Mouse (Mus musculus) forebrain, embryonic 11.5 days (tissue): ENCODE measurements around the gene Zdhhc8. TPM values are rescaled to one million over a fixed set of nuclear protein-coding genes. Genes with fewer than 3 reads are reported as not detected.
A peak's percentile ranks its signal among the peaks of the same experiment; 100 is the strongest.

ENCODE experiments used
- microRNA counts: library from miRNA; unstranded; fragments of <30 nt; microRNA quantifications from one replicate; lab custom pipeline; 2015
- microRNA-seq: library from miRNA; unstranded; fragments of <30 nt; microRNA quantifications from one replicate; pipeline ENCODE4, GENCODE M21; 2016; ENCODE audit not compliant: insufficient number of aligned reads
- polyA plus RNA-seq: library from polyadenylated mRNA; unstranded; fragments of >200 nt; fragmentation: Nextera tagmentation; extraction: Ambion mirVana; gene quantifications from 2 replicates; pipeline ENCODE4 v1.2.1, GENCODE M21; 2014

The Zdhhc8 gene
- polyA plus RNA-seq, 1 experiment from 2014 or later = 15.8 TPM

MicroRNAs within 50 kb of the gene (microRNA counts, 519-probe panel; counts per million panel counts)
- 31.2 counts per million for microRNA mmu-miR-1306 (lab: Ali Mortazavi, UCI)

Small RNA genes lying within 50 kb of the gene (microRNA-seq; reads per million reads assigned to microRNA genes)
- gene Gm24572 = 16.0 reads per million, percentile 10 among the genes with 10 or more reads in this experiment
- 635 reads per million, percentile 62 among the genes with 10 or more reads in this experiment for gene Mir1306

Other genes starting within 250 kb of the Zdhhc8 start
- gene Dgcr6, start 182.3 kb downstream of the Zdhhc8 start, polyA plus RNA-seq = 134 and 148 TPM in 2 replicates
- gene Prodh, start 144.9 kb downstream of the Zdhhc8 start, polyA plus RNA-seq = 10.2 and 12.2 TPM in 2 replicates
- gene Rtn4r, start 107.5 kb downstream of the Zdhhc8 start, polyA plus RNA-seq = 3.2 and 4.0 TPM in 2 replicates
- not detected in 2 replicates for gene Ccdc188, start 17.3 kb downstream of the Zdhhc8 start, polyA plus RNA-seq
- gene Trmt2a, start 13.5 kb upstream of the Zdhhc8 start, polyA plus RNA-seq = 110 TPM in 2 replicates
- 1,172 and 1,252 TPM in 2 replicates for gene Ranbp1, start 13.6 kb upstream of the Zdhhc8 start, polyA plus RNA-seq
- 6.2 TPM in 1 of 2 replicates, not detected in the other for gene Gm49776, start 23.2 kb upstream of the Zdhhc8 start, polyA plus RNA-seq
- gene Dgcr8, start 54.1 kb upstream of the Zdhhc8 start, polyA plus RNA-seq = 49.1 and 52.4 TPM in 2 replicates
- gene Tango2, start 113.0 kb upstream of the Zdhhc8 start, polyA plus RNA-seq = 39.1 and 40.4 TPM in 2 replicates
- 99.4 and 103 TPM in 2 replicates for gene Arvcf, start 113.0 kb upstream of the Zdhhc8 start, polyA plus RNA-seq
- gene Txnrd2, start 191.2 kb upstream of the Zdhhc8 start, polyA plus RNA-seq = 24.8 and 26.7 TPM in 2 replicates
- gene Comt, start 191.7 kb upstream of the Zdhhc8 start, polyA plus RNA-seq = 53.6 and 55.2 TPM in 2 replicates